Mouse (Mus musculus) liver, postnatal 0 days (tissue): ENCODE measurements around the gene Med12l.

Experiments used
- CTCF ChIP-seq: sonication (generic); IDR thresholded peaks from 2 replicates; pipeline ENCODE4 v1.5.1; 2016; ENCODE audit warnings: antibody characterized with exemption, low read depth
- EP300 ChIP-seq: IDR thresholded peaks from 2 replicates; pipeline ENCODE4 v1.6.1; 2016; ENCODE audit warnings: antibody characterized with exemption, low read depth, mild to moderate bottlenecking

DNA sequence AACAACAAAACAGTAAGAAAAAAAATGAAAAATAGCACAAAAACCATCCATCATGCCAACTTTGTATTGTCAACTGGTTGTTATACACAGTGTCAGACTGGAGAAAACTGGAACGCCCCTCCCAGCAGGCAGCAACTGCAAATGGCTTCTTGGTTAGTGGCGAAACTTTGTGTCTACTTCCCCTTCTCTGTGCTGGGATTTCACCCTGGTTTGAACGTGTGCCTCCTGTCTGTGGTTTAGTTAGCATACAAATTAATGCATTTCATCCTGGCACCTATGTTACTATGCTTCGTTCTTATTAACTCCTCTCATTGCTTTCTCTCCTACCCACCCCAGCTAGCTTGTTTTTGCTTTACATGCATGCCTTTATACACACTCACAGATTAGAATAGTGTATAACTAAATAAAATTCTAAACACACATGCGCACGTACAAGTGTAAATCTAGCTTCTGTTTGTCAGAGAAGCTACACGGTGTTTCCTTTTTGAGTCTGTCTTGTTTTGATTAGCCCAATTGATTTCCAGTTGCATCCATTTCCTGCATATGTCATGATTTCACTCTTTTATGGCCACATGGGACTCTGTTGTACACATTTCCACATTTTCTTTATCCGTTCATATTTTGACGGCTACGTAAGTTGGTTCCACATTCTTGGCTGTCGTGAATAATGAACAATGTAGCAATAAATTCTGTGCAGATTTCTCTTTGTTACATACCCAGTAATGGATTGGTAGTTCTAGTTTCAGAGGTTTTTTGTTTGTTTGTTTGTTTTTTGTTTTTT is 336.2 kb downstream of the Med12l start:
- no peak for TF ChIP-seq CTCF
- TF ChIP-seq EP300, result no peak
